Mouse (Mus musculus) lung, adult 2 months (tissue): ENCODE measurements around the gene Lcor.

Experiments
- CTCF ChIP-seq: fragments of 200-500 bp; IDR thresholded peaks from 2 replicates; pipeline ENCODE4 v1.5.1; 2011; ENCODE audit warnings: mild to moderate bottlenecking, low read length, control low read depth; ENCODE audit not compliant: insufficient read depth
- POLR2A ChIP-seq: fragments of 200-500 bp; IDR thresholded peaks from 2 replicates; pipeline ENCODE4 v1.6.1; 2011; ENCODE audit warnings: low read depth, mild to moderate bottlenecking, control low read depth, low read length, borderline replicate concordance; ENCODE audit errors: extremely low read depth

GRCm38 (mm10) chr19:41496058-41496457, 13.6 kb downstream of the Lcor start:
- TF ChIP-seq CTCF (no peak), POLR2A (no peak)
